Mouse (Mus musculus): Measurements from ENCODE around the gene Prkab2. TPM values are rescaled to one million over a fixed set of nuclear protein-coding genes. Genes with fewer than 3 reads are reported as not detected.

Prkab2 gene
- total and polyA plus RNA-seq, 2 experiments from 2014 or later, result 18.1 to 24.5 TPM

GRCm38 (mm10) chr3:97617091-97617825 is 40.7 kb upstream of the Prkab2 start:
- no peak for ATAC-seq
- no peak for TF ChIP-seq CTCF (IDR thresholded peaks at IDR 0.05; ENCODE audit: low read depth)
- no peaks in the 10 kb centered on the region for H3K4me1 ChIP-seq (ENCODE audit: insufficient read depth)
- no peaks in the 10 kb centered on the region for H3K27me3 ChIP-seq (ENCODE audit: insufficient read depth, low read length)
- H3K27ac ChIP-seq (ENCODE audit: low read depth, low read length), result no peak overlapping the region
- no peak for DNase-seq
- no peaks in the 10 kb centered on the region for H3K36me3 ChIP-seq (ENCODE audit: insufficient read depth)
- no peak overlapping the region for H3K4me3 ChIP-seq (ENCODE audit: low read depth, low read length)
- H3K4me2 ChIP-seq (ENCODE audit: low read depth), result no peak overlapping the region
- H3K9me3 ChIP-seq (ENCODE audit: low read length), result no peaks in the 10 kb centered on the region
- no peak overlapping the region for H3K9ac ChIP-seq
- 94% methylated on average over 18 of the region's 19 CpGs for WGBS

DNA sequence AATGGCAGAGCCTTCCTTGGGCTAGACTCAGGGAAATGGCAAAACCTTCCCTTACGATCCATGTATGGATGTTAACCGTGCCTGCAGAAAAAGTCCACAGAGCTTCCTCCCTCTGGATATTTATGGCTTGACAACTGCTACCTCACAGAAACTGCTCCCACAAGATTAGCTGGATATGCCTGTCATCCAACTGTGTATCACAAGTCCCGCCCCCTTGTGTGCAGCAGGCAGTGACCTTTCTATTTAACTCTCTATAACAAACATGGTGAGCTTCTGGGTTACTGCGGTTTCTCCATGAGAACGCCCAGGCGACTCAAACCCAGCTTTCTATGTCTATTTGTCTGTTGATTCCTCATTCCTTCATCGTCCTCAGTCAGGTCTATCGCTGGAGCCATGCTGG is 40.1 kb upstream of the Prkab2 start:
- 88% methylated on average over 8 of the region's 8 CpGs for WGBS
- H3K4me1 ChIP-seq (ENCODE audit: insufficient read depth), result no peaks in the 10 kb centered on the region
- ATAC-seq, result no peak
- no peak for DNase-seq
- H3K9ac ChIP-seq, result no peak overlapping the region
- no peaks in the 10 kb centered on the region for H3K27me3 ChIP-seq (ENCODE audit: insufficient read depth, low read length)
- TF ChIP-seq CTCF (IDR thresholded peaks at IDR 0.05; ENCODE audit: low read depth), result no peak
- no peak overlapping the region for H3K4me2 ChIP-seq (ENCODE audit: low read depth)
- H3K36me3 ChIP-seq (ENCODE audit: insufficient read depth), result no peaks in the 10 kb centered on the region
- H3K9me3 ChIP-seq (ENCODE audit: low read length), result no peaks in the 10 kb centered on the region
- H3K4me3 ChIP-seq (ENCODE audit: low read depth, low read length), result no peak overlapping the region
- H3K27ac ChIP-seq (ENCODE audit: low read depth, low read length), result no peak overlapping the region

- DNase-seq, result no peak
- no peak overlapping the region for H3K4me2 ChIP-seq (ENCODE audit: low read depth)
- 94% methylated on average over 4 of the region's 4 CpGs for WGBS
- no peaks in the 10 kb centered on the region for H3K9me3 ChIP-seq (ENCODE audit: low read length)
- H3K27ac ChIP-seq (ENCODE audit: low read depth, low read length), result no peak overlapping the region
- no peaks in the 10 kb centered on the region for H3K4me1 ChIP-seq (ENCODE audit: insufficient read depth)
- TF ChIP-seq CTCF (IDR thresholded peaks at IDR 0.05; ENCODE audit: low read depth), result no peak
- H3K9ac ChIP-seq, result no peak overlapping the region
- no peaks in the 10 kb centered on the region for H3K36me3 ChIP-seq (ENCODE audit: insufficient read depth)
- no peak overlapping the region for H3K4me3 ChIP-seq (ENCODE audit: low read depth, low read length)
- H3K27me3 ChIP-seq (ENCODE audit: insufficient read depth, low read length), result no peaks in the 10 kb centered on the region
- ATAC-seq, result no peak
Observed at GRCm38 (mm10) chr3:97620657-97621056, 37.3 kb upstream of the Prkab2 start.

DNA sequence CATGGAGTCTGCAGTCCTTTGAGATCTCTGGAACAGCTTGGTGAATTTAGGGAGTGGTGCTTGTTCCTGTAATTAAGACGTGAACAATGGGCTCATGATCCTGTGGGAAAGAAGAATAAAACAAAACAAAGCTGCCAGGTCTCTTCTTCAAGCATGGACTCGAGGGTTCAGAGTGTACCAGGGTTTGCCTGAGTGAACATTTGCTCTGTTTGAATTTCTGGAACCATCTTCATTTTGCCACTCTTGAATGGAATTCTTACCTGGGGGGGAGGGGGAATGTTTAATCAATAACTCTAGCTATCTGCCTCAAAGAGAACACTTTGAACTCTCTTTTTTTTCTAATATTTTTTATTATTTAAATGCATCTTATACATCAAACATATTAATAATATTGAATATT is 33.4 kb upstream of the Prkab2 start:
- Histone ChIP-seq H3K4me2 (ENCODE audit: low read depth) (no peak overlapping the region), H3K27me3 (ENCODE audit: insufficient read depth, low read length) (no peaks in the 10 kb centered on the region), H3K36me3 (ENCODE audit: insufficient read depth) (no peaks in the 10 kb centered on the region), H3K9ac (no peak overlapping the region), H3K4me3 (ENCODE audit: low read depth, low read length) (no peak overlapping the region), H3K9me3 (ENCODE audit: low read length) (no peaks in the 10 kb centered on the region), H3K4me1 (ENCODE audit: insufficient read depth) (no peaks in the 10 kb centered on the region), H3K27ac (ENCODE audit: low read depth, low read length) (no peak overlapping the region)
- ATAC-seq, result no peak
- 30% methylated on average over 2 of the region's 2 CpGs for WGBS
- no peak for DNase-seq
- no peak for TF ChIP-seq CTCF (IDR thresholded peaks at IDR 0.05; ENCODE audit: low read depth)

GRCm38 (mm10) chr3:97627893-97628292 is 30.1 kb upstream of the Prkab2 start:
- Histone ChIP-seq H3K36me3 (ENCODE audit: insufficient read depth) (no peaks in the 10 kb centered on the region), H3K27me3 (ENCODE audit: insufficient read depth, low read length) (no peaks in the 10 kb centered on the region), H3K27ac (ENCODE audit: low read depth, low read length) (no peak overlapping the region), H3K4me1 (ENCODE audit: insufficient read depth) (no peaks in the 10 kb centered on the region), H3K9ac (no peak overlapping the region), H3K9me3 (ENCODE audit: low read length) (no peaks in the 10 kb centered on the region), H3K4me2 (ENCODE audit: low read depth) (no peak overlapping the region; the same call in 1 of the 2 replicates), H3K4me3 (ENCODE audit: low read depth, low read length) (no peak overlapping the region)
- 84% methylated on average over 7 of the region's 7 CpGs for WGBS
- ATAC-seq (no peak), DNase-seq (no peak)
- TF ChIP-seq CTCF (IDR thresholded peaks at IDR 0.05; ENCODE audit: low read depth), result no peak

DNA sequence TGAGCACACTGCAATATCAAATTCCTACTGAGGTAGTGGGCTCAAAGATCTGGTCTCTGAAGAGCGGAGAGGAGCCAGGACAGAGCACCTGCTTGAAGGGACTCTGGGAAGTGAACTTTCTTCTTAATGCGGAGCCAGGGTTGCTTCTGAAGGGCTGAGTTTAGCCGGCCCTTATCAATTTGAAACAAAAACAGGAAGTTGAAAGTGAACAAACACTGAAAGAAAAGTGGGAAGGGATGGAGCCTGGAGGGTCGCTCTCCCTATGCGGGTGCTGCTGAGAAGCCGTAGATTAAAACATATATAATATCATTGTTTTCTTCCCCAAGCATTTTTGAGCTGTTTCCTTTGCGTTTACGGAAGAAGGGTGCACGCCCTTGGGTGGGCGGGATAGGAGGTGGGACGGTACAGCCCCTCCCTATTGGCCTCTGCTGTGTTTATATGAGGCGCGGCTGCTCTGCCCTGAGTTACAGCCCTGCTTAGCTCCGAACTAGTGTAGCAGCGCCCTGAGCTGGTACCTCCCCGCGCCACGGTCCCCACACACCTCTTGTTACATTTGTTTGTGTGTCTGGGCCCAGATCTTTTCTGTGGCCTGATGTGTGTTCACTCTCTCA is 29.5 kb upstream of the Prkab2 start, which contains the start of gene Fmo5:
Gene Fmo5, plus strand, starts transcription at position 414 of the 611 bp plus-strand sequence.
- Histone ChIP-seq H3K4me3 (ENCODE audit: low read depth, low read length) (peak within 1 kb of the TSS; percentile 26), H3K4me2 (ENCODE audit: low read depth) (peak within 1 kb of the TSS; percentile 44), H3K27me3 (ENCODE audit: insufficient read depth, low read length) (no peaks in the 10 kb centered on the region), H3K9ac (no peak within 1 kb of the TSS), H3K36me3 (ENCODE audit: insufficient read depth) (no peaks in the 10 kb centered on the region), H3K27ac (ENCODE audit: low read depth, low read length) (no peak within 1 kb of the TSS), H3K4me1 (ENCODE audit: insufficient read depth) (no peaks in the 10 kb centered on the region), H3K9me3 (ENCODE audit: low read length) (no peaks in the 10 kb centered on the region)
- TF ChIP-seq CTCF (IDR thresholded peaks at IDR 0.05; ENCODE audit: low read depth), result no peak
- 7% methylated on average over 18 of the region's 18 CpGs for WGBS
- no peak for DNase-seq
- no peak for ATAC-seq

DNA sequence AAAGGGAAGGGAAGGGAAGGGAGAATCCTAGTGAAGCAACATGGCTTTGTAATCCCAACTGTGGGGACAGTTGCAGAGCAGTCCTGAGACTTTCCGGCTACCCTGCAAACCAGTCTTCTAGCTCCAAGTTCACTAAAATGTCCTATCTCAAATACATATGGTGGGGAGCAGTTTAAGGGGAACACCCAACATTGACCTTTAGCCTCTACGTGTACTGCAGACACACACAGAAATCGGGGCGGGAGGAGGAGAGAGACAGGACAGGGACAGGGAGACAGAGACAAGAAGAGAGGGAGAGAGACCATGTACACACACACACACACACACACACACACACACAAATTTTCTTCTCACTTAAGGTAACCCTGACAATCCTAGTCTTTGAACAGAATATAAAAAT is 28.1 kb upstream of the Prkab2 start:
- ATAC-seq, result no peak
- H3K9ac ChIP-seq, result no peak overlapping the region
- H3K27me3 ChIP-seq (ENCODE audit: insufficient read depth, low read length), result no peaks in the 10 kb centered on the region
- no peak overlapping the region for H3K27ac ChIP-seq (ENCODE audit: low read depth, low read length)
- WGBS, result 97% methylated on average over 4 of the region's 4 CpGs
- DNase-seq, result no peak
- no peaks in the 10 kb centered on the region for H3K4me1 ChIP-seq (ENCODE audit: insufficient read depth)
- H3K4me3 ChIP-seq (ENCODE audit: low read depth, low read length), result no peak overlapping the region
- H3K9me3 ChIP-seq (ENCODE audit: low read length), result no peaks in the 10 kb centered on the region
- H3K36me3 ChIP-seq (ENCODE audit: insufficient read depth), result no peaks in the 10 kb centered on the region
- no peak for TF ChIP-seq CTCF (IDR thresholded peaks at IDR 0.05; ENCODE audit: low read depth)
- no peak overlapping the region for H3K4me2 ChIP-seq (ENCODE audit: low read depth)

Measured in forebrain, postnatal 0 days (tissue).